Mouse (Mus musculus): ENCODE results near the gene Pecam1.
"Not testable (repeated sequence)": the region's sequence is repeated elsewhere in the genome, so short reads cannot be mapped to it uniquely, and the experiment has no call there.

Gene Pecam1

DNA sequence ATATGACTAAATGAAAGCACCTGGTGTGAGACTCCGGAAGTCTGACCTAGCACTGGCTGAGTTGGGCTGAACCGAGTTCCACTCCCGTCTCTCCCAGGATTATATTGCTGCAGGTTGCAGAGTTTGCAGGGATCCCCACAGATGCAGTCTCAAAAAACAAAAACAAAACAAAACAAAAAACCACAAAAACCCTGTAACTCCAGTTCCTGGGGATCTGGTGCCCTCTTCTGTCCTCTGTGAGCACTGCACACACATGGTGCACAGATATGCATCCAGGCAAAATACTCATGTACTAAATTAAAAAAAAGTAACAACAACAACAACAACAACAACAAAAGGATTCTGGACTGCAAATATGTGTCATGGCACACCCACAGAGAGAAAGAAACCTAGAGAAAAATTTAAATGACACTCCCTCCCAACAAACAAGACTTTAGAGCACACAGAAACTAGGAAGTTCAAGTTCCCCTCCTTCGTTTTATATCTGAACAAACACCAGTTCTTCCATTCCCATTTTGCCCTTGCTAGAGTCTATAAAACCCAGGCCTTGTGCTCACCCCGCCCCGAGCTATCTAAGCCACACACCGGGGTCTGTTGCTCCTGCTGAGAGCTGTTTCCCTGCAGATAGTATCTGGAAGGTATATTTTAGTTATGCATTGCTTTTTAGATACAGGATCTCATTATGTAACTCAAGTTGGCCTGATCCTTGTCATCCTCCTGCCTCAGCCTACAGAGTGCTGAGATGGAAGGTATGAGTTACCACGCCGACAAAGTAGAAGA, 20.0 kb upstream of the Pecam1 start:
- no peak for DNase-seq (ENCODE audit: low read depth, low spot score)

DNA sequence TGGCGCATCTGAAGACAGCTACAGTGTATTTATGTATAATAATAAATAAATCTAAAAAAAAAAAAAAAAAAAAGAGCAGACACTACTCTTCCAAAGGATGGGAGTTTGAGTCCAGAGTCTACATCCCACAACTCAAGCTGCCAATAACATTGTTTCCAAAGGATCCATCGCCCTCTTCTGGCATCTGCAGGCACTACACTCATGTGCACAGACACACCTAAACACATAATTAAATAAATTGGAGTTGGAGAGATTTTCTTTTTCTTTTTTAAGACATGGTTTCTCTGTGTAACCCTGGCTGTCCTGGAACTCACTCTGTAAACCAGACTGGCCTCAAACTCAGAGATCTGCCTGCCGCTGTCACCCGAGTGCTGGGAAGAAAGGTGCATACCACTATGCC, 17.1 kb upstream of the Pecam1 start:
- DNase-seq (ENCODE audit: low read depth, low spot score) = no peak

GRCm38 (mm10) chr11:106766611-106767162, 16.3 kb upstream of the Pecam1 start:
- DNase-seq (ENCODE audit: low read depth, low spot score) = no peak

- DNase-seq (ENCODE audit: low read depth, low spot score) = no peak
Measured at GRCm38 (mm10) chr11:106762800-106763185, 12.4 kb upstream of the Pecam1 start.

- DNase-seq (ENCODE audit: low read depth, low spot score) = peak; percentile 31
Measured at GRCm38 (mm10) chr11:106762139-106762799, 11.8 kb upstream of the Pecam1 start.

DNA sequence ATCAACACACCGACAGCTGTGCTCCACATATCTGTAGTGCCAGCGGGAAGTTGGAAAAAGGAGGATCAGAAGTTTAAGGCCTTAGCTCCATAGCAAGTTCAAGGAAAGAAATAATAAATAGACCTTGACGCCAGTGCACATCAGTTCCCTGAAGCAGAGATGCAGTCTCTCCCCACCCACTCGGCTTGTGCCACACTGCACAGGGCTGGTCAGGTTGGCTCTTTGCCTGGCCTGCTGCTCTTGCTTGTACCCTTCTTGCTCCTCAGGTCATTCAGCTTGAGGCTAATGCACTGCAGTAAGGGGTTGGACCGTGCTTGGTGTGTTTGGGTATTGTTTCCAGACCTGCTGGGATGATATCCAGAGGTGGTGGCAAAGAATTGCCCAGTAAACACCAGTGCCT, 10.1 kb upstream of the Pecam1 start:
- DNase-seq (ENCODE audit: low read depth, low spot score) = no peak

DNA sequence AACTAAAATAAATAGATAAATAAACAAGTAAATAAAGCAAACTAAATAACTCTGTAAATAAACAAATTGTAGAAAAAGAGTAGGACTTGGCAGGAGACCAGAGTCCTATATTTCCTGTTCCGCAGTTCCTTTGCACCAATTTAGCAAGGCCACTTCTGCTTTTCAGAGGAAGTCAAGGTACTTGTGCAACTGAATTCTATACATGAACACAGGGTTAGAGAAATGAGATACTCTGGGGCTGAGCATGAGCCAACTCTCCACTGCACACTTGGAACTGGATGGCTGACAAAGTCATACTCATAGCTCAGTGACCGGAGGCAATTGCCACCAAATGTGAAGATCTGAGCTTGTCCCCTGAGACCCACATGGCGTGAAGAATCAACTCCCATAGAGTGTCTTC, 8.6 kb upstream of the Pecam1 start:
- DNase-seq (ENCODE audit: low read depth, low spot score) = no peak

DNA sequence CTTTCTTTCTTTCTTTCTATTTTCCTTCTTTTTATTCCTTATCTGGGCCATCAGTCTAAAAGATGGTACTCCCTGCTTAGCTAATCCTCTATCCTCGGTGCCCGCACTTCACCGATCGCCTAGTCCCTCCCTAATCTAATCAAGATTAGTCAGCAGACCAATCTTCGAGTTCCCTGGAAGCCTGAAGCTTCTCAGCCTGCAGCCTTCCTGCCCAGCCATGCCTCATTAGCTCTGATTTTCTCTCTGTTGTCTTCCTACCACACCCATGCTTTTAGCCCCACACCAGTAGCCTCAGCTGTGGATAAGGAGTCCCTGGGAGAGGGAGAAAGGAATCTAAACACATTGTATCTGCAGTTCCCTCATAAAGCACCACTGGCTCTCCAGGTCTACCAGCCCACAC, 5.2 kb upstream of the Pecam1 start:
- no peak for DNase-seq (ENCODE audit: low read depth, low spot score)

GRCm38 (mm10) chr11:106753314-106753713, 2.9 kb upstream of the Pecam1 start:
- DNase-seq (ENCODE audit: low read depth, low spot score) = no peak

DNA sequence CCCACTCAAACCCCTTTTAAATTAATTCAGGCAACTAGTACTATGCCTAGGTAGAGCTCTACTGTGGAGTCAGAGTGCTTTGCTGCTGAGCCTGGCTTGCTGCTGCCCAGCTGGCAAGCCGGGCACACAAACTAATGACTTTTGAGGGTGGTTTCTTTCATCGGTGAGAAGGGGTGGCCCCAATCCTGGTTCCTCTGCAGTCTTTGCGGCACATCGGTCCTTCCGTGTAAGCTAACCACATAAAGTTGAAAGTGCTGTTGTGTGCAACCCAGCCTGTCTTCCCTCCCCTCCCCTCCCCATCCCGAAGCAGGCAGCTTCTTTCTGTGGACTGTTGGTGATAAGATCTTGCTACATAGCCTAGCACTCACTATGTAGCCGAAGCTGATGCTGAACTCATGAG, 1.7 kb upstream of the Pecam1 start:
- DNase-seq (ENCODE audit: low read depth, low spot score) = no peak

GRCm38 (mm10) chr11:106751039-106752018, 901 bp upstream of the Pecam1 start, which contains the start of gene Milr1:
Gene Milr1, plus strand, starts transcription at chr11:106751226.
- no peak for DNase-seq (ENCODE audit: low read depth, low spot score)

DNA sequence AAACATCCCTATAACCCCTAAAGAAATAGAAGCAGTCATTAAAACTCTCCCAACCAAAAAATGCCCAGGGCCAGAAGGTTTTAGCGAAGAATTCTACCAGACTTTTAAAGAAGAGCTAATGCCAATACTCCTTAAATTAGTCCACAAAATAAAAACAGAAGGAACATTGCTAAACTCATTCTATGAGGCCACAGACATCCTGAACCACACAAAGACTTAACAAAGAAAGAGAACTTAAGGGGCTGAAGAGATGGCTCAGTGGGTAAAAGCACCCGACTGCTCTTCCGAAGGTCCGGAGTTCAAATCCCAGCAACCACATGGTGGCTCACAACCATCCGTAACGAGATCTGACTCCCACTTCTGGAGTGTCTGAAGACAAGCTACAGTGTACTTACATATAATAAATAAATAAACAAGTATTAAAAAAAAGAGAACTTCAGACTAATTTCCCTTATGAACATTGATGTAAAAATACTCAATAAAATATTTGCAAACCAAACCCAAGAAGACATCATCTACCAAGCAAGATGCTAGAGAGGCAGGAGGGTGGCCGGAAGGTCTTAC, 789 bp downstream of the Pecam1 start:
- not testable (repeated sequence) for DNase-seq (ENCODE audit: low read depth, low spot score)

GRCm38 (mm10) chr11:106744949-106745348, 5.5 kb downstream of the Pecam1 start:
- DNase-seq (ENCODE audit: low read depth, low spot score) = no peak

DNA sequence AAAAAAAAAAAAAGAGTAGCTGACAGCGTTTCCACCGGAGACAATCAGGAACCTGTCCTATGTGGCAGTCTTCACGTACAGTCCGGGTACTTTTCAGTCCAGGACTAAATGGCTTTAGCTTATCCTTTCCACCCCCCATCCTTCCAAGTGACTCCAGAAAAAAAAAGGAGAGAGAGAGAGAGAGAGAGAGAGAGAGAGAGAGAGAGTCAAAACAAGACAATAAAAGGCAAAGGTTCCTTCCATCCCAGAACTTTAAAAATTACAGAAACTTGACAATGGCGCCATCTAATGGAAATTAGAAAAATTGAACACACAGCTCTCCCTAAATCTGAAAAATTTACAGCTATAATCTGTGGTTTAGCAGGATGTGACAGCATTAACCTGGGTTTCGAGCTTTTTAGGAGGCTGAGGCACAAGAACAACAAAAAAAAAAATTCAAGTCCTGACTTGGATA, 8.0 kb downstream of the Pecam1 start:
- DNase-seq (ENCODE audit: low read depth, low spot score) = peak; percentile 43

DNA sequence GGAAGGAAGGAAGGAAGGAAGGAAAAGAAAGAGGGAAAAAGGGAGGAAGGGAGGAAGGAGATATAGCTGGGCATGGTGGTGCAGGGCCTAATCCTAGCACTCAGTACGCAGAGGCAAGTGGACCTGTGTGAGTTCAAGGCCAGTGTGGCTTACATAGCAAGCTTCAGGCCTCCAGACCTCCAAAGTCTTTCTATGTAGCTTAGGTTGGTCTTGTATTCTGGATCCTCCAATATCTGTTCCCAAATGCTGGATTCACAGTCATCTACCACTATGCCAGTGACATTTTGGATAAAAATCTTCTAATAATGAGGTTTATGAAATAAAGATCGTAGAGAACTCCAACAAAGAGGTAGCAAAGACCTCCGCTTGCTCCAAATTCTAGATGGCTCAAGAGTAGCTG, 8.6 kb downstream of the Pecam1 start:
- no peak for DNase-seq (ENCODE audit: low read depth, low spot score)

DNA sequence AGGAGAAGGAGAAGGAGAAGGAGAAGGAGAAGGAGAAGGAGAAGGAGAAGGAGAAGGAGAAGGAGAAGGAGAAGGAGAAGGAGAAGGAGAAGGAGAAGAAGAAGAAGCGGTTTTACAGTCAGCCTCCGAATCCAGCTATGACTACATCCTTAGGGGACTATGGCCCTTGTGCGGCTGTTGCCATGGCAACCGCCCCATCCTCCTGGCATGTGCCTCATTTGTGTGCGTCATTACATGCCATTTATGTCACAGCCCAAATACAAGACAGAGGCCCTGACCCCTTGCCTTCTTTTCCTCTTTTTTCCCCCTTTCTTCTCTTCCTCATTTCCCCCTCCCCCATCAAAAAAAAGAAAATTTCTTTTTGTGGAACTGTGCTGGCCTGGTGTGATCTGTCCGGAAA, 9.2 kb downstream of the Pecam1 start:
- no peak for DNase-seq (ENCODE audit: low read depth, low spot score)

- DNase-seq (ENCODE audit: low read depth, low spot score) = not testable (repeated sequence)
Measured at GRCm38 (mm10) chr11:106740724-106741123, 9.7 kb downstream of the Pecam1 start.

DNA sequence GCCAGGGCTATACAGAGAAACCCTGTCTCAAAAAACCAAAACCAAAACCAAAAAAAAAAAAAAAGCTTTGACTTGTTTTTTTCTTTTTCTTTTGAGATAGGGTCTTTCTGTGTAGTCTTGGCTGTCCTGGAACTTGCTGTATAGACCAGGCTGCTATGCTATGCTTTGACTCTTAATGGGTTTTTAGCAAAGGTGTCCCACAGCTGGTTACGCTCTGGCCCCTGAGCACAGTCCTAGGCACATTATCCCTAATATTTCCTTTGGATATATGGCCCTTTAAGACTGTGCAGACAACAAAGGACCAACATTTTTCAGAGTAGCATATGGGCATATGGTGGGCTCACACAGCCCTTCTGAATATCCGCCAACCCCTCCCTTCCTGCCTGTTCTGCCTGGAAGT, 11.3 kb downstream of the Pecam1 start:
- DNase-seq (ENCODE audit: low read depth, low spot score) = no peak

DNA sequence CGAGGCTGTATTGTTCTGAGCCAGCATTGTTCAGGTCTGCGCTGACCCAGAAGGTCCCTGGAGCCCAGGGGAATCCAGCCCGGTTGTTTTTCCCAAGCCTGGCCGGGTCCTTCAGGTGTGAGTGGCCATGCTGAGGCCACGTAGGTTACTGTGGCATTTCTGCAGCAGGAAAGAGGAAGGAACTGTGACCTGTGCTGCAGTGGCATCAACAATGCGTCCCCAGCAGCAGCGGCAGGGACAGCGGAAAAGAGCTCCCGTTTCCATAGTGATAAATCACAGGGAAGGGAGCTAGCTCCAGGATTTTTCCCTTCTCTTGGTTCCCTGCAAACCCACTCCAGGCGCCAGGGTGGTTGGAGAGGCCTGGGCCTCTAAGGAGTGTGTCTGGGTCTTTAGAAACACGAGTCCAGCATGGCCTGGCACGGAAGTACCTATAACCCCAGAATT, 13.2 kb downstream of the Pecam1 start:
- no peak for DNase-seq (ENCODE audit: low read depth, low spot score)

DNA sequence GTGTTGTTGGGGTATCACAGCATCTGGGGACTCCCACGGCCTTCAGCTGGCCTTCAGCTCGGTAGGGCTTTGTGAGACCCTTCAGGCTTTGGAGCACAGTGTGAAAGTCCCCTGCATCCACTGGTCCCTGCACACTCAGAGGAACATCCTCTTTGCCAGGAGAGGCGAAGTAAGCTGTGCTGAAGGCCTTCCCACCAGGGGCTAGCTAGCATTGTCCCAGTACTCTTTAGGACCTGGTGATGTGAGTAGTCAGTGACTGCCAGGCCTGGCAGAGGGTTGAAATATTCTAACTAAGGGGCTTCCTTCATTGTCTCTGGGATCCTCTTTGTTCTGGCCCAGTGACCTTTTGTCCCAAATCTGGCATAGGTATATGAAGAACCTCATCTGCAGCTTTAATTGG, 13.8 kb downstream of the Pecam1 start:
- no peak for DNase-seq (ENCODE audit: low read depth, low spot score)

GRCm38 (mm10) chr11:106730714-106731113, 19.7 kb downstream of the Pecam1 start:
- DNase-seq (ENCODE audit: low read depth, low spot score) = no peak
